Mouse (Mus musculus): ENCODE measurements around the gene Hspd1. TPM values are rescaled to one million over a fixed set of nuclear protein-coding genes. Genes with fewer than 3 reads are reported as not detected.

Gene Hspd1
- total RNA-seq, 2 experiments from 2014 or later = 163 to 173 TPM

- DNase-seq (ENCODE audit: low spot score in 2 of 2) = no peak
Measured at GRCm38 (mm10) chr1:55048841-55049587, 39.0 kb downstream of the Hspd1 start.

- no peak for DNase-seq (ENCODE audit: low spot score in 2 of 2)
Measured at GRCm38 (mm10) chr1:55043164-55043563, 44.9 kb downstream of the Hspd1 start.

- DNase-seq (ENCODE audit: low spot score in 2 of 2) = no peak
Measured at GRCm38 (mm10) chr1:55042246-55042645, 45.8 kb downstream of the Hspd1 start.

- DNase-seq (ENCODE audit: low spot score in 2 of 2) = no peak
Measured at GRCm38 (mm10) chr1:55041691-55042090, 46.4 kb downstream of the Hspd1 start.

GRCm38 (mm10) chr1:55039944-55040343 is 48.1 kb downstream of the Hspd1 start:
- no peak for DNase-seq (ENCODE audit: low spot score in 2 of 2)

GRCm38 (mm10) chr1:55031026-55031779 is 56.8 kb downstream of the Hspd1 start:
- no peak for DNase-seq (ENCODE audit: low spot score in 2 of 2)

- no peak for DNase-seq (ENCODE audit: low spot score in 2 of 2)
Measured at GRCm38 (mm10) chr1:55029446-55029845, 58.6 kb downstream of the Hspd1 start.

- DNase-seq (ENCODE audit: low spot score in 2 of 2) = no peak
Measured at GRCm38 (mm10) chr1:55028512-55029249, 59.4 kb downstream of the Hspd1 start.

- no peak for DNase-seq (ENCODE audit: low spot score in 2 of 2)
Measured at GRCm38 (mm10) chr1:55027966-55028365, 60.1 kb downstream of the Hspd1 start.

Other genes starting within 250 kb of the Hspd1 start
- 10 to 100 TPM; 21.9 to 23.0 TPM for gene Ankrd44, start 161.9 kb downstream of the Hspd1 start, total RNA-seq (2021)
- gene Sf3b1, start 60.8 kb downstream of the Hspd1 start, total RNA-seq (2021) = 100 to 1,000 TPM; 141 to 148 TPM
- 10 to 100 TPM; 32.2 to 34.1 TPM for gene Coq10b, start 35.5 kb downstream of the Hspd1 start, total RNA-seq (2021)
- 10 to 100 TPM; 88.8 to 95.2 TPM for gene Hspe1, start 111 bp downstream of the Hspd1 start, total RNA-seq (2021)
- gene Mob4, start 43.0 kb upstream of the Hspd1 start, total RNA-seq (2021) = 10 to 100 TPM; 55.3 to 59.4 TPM
- gene Rftn2, start 138.5 kb upstream of the Hspd1 start, total RNA-seq (2021) = 10 to 100 TPM; 21.9 to 25.1 TPM
- gene Mars2, start 148.9 kb upstream of the Hspd1 start, total RNA-seq (2021) = 10 to 100 TPM in 1 of 2 experiments, 1 to 10 TPM in 1; 8.7 to 10.1 TPM

Data from left cerebral cortex, adult 18-20 months (tissue).